Mouse (Mus musculus) c-Kit-negative CD71-positive TER-119-positive erythroid progenitor cells, embryonic 14.5 days (primary cell): ENCODE results near the gene Cntrl.

Experiments
- DNase-seq: peaks from one replicate; pipeline ENCODE4 v3.0.0-alpha.2; 2013; ENCODE audit warnings: low read depth, low spot score

Cntrl gene

GRCm38 (mm10) chr2:35124716-35125115, 15.4 kb downstream of the Cntrl start:
- DNase-seq, result no peak

DNA sequence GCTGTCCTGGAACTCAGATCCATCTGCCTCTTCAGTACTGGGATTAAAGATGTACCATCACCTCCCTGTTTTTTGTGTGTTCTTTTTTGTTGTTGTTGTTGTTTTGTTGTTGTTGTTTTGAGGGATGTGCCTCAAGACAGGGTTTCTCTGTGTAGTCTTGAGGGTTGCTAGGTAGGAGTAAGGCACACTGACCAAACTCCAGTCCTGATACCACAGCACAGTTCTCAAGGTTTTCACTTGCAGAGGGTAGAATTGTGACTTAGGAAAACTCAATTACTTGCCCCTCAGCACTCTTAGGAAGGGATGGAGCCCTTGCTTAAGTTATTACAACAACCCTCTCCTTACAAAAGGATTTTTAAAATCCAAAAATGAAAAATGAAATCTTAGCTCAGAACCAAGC, 22.2 kb downstream of the Cntrl start:
- DNase-seq, result no peak

- peak; percentile 78 for DNase-seq
Measured at GRCm38 (mm10) chr2:35131991-35132661, 22.8 kb downstream of the Cntrl start.

GRCm38 (mm10) chr2:35132662-35133055, 23.4 kb downstream of the Cntrl start:
- DNase-seq, result no peak

- no peak for DNase-seq
Measured at GRCm38 (mm10) chr2:35133891-35134290, 24.6 kb downstream of the Cntrl start.

GRCm38 (mm10) chr2:35138576-35138975, 29.3 kb downstream of the Cntrl start:
- DNase-seq, result no peak

DNA sequence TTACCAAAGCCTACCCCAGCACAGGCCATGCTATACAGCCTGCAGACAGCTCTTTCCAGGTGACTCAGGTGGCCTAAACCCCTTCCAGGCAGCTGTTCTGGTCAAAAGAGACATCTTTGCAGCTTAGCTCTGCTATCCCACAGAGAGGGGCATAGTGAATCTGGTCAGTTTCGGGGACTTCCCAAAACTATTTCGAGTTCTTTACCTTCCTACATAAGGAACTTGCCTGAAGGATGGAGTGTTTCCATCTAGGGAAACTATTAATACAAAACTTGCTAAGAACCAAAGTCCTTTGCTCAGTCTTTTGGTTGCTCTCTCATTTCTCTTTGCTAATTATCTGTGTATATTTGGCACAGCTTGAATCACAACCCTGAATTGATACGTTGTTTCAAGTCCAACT, 32.4 kb downstream of the Cntrl start:
- no peak for DNase-seq

DNA sequence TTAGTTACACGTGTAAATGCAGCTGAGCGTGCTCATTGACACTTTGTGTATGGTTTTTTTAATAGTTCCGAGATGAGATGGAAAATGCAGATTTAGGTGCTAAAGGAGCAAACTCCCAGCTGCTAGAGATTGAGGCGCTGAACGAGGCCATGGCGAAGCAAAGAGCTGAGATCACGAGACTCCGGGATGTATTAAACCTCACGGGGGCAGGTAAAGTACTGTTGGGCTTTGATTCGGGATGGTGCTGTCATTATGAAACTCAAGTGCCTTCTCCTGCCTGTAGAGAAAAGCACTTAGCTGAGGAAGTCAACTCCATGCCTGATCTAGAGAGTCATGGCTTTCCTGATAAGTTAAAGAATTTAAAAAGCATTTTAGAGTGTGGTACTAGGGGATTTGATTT, 39.5 kb downstream of the Cntrl start:
- DNase-seq, result no peak

GRCm38 (mm10) chr2:35151303-35151882, 42.1 kb downstream of the Cntrl start:
- no peak for DNase-seq

GRCm38 (mm10) chr2:35153179-35153578, 43.9 kb downstream of the Cntrl start:
- no peak for DNase-seq

- DNase-seq, result no peak
Measured at GRCm38 (mm10) chr2:35153844-35154554, 44.7 kb downstream of the Cntrl start.

DNA sequence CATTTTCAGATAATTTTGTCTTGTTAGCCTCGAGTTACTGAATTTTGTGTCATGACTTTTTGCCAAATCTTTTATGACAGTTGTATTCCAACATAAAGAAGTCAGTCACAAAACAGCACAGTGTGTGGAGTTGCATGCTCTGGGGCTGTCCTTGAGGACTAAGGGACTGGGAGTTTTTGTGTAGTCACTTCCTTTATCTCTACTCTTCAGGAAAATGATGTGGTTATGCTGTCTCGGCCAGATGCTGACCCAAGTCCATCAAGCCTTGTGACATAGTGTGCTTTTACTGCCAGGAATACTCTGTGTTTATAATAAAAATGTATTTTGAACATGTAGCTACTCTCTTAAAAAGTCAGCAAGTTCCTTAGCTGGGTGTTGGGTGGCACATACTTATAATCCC, 47.7 kb downstream of the Cntrl start:
- DNase-seq, result no peak

- DNase-seq, result no peak
Measured at GRCm38 (mm10) chr2:35157836-35158235, 48.5 kb downstream of the Cntrl start.

DNA sequence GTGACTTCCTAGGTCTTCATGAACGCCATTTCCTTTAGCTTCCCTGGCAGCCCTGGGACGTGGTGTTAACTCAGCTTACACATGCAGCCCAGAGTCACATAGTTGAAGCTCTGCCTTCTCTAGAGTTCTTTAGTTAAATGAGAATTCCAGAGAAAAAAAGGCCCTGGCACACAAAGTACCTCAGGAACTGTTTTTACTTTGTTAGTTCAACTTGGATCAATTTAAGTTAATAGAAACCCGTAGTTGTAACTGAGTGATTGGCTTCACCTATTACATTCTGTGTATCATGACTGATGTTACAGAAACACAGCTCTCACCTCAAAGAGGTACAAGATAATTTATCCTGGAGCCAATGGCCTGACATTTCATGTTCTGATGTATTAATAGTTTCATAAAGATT, 49.1 kb downstream of the Cntrl start:
- no peak for DNase-seq

DNA sequence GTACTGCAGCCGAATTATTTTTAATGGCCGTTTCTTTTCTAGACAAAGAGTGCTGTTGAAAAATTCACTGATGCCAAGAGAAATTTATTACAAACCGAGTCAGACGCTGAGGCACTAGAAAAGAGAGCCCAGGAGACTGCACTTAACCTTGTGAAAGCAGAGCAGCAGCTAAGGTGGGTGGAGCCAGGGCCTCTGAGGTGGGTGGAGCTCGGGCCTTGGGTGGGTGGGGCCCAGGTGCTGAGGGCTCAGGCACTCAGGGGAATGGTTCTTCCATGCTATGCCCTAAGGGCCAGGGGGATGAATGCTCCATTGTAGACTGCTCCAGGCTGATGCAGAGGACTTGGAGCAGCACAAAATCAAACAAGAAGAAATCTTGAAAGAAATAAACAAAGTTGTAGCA, 50.9 kb downstream of the Cntrl start:
- DNase-seq, result no peak

- DNase-seq, result no peak
Measured at GRCm38 (mm10) chr2:35161846-35162488, 52.7 kb downstream of the Cntrl start.

- DNase-seq, result no peak
Measured at GRCm38 (mm10) chr2:35163396-35163795, 54.1 kb downstream of the Cntrl start.

DNA sequence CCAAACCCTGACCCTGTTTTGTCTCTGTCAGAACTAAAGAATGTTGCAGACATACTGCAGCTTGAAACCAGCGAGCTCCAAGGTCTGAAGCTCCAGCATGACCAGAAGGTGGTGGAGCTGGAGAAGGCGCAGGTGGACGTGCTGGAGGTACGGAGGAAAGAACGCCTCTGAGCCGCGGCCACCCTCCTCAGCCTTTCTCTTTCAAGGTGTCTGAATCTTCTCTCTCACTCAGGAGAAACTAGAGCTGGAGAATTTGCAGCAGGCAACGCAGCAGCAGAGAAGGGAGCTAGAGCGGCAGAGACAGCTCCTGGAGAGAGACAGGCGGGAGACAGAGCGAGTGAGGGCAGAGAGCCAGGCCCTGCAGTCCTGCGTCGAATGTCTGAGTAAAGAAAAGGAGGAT, 56.1 kb downstream of the Cntrl start:
- no peak for DNase-seq

DNA sequence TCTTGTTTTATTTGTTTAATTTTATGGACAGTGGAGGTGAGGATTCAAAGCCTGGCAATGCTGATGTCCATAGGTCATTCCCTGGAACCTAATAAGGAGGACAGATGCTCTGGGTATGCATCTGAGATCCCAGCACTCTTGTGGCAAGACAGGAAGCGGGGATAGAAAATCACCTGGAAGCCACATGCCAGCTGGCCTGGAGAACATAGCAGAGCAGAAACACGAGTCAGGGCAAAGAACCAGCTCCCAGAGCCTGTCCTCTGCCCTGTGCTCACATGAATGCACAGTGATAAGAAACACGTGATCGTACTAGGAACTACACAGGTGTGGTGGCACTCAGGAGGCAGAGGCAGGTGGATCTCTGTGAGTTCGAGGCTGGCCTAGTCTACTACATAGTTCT, 57.5 kb downstream of the Cntrl start:
- DNase-seq, result no peak

DNA sequence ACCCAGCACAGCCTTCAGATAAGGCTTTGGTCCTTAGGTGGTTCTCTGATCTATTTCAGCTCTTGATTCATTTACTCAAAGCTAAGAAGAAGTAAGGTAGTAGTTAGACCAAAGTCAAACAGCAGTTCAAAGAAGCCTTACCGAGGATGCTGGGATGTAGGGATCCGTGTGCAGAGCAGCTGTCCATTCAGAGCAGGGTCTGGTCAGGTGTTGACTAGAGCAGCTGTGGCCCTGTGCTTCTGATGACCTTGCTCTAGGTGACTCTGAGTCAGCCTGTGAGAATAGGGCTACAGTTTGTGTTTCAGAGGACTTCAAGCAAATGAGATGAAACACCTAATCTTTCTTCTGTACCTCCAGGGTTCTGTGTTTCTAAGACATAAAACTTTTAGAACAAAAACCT, 60.2 kb downstream of the Cntrl start:
- no peak for DNase-seq

DNA sequence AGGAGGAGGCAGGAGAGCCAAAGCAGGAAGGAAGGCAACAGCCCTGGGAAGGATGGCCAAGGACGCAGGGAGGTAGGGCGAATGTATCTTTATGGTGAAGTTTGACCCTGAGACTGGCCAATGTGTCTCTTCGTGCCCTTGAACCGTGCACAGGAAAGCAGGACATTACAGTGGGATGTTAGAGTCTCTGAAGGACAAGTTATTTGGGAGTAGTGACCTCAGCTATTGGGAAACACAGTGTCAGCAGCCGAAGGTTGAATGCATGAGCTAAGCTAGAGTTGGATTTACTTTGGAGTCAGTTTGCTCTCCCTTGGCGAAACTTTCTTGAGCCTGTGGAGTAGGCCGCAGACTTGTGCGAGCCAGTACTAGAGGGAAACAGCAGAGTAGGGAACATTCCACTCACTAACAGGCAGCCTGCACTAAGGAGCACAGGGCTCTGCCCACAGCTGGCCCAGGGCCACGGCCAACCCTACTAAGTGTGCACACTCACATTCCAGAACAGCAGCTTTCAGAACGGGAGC, 62.1 kb downstream of the Cntrl start:
- DNase-seq, result no peak

- no peak for DNase-seq
Measured at GRCm38 (mm10) chr2:35172246-35172645, 63.0 kb downstream of the Cntrl start.
